Mouse (Mus musculus) neural tube, embryonic 11.5 days (tissue): ENCODE data around the gene Zmynd10. TPM values are rescaled to one million over a fixed set of nuclear protein-coding genes. Genes with fewer than 3 reads are reported as not detected.

ENCODE experiments used
- ATAC-seq: fragments of 200-750 bp; cut with Nextera tagmentation; 2 replicates; pipeline ENCODE4 v1.8.0; 2017; ENCODE audit warnings: moderate number of reproducible peaks, mild to moderate bottlenecking, moderate TSS enrichment, moderate library complexity; ENCODE audit not compliant: insufficient read depth, low FRiP score, low TSS enrichment
- DNase-seq: peaks from one replicate; pipeline ENCODE4 v3.0.0-alpha.2; 2015; ENCODE audit warnings: low spot score
- H3K27ac ChIP-seq: fragments of 300-500 bp; sonication (generic); 2 replicates; pipeline ENCODE4 v1.5.1; 2014; ENCODE audit warnings: low read depth, mild to moderate bottlenecking, low read length
- H3K27me3 ChIP-seq: fragments of 300-500 bp; sonication (generic); 2 replicates; pipeline ENCODE4 v1.6.1; 2014; ENCODE audit warnings: mild to moderate bottlenecking, low read length, mixed read lengths; ENCODE audit not compliant: control insufficient read depth, insufficient read depth
- H3K36me3 ChIP-seq: fragments of 300-500 bp; sonication (generic); 2 replicates; pipeline ENCODE4 v1.6.1; 2014; ENCODE audit warnings: mild to moderate bottlenecking, low read length, moderate library complexity, mixed read lengths; ENCODE audit not compliant: control insufficient read depth, insufficient read depth
- H3K4me1 ChIP-seq: fragments of 300-500 bp; sonication (generic); 2 replicates; pipeline ENCODE4 v1.6.1; 2014; ENCODE audit warnings: low read length, mixed read lengths; ENCODE audit not compliant: control insufficient read depth, insufficient read depth
- H3K4me2 ChIP-seq: fragments of 300-500 bp; sonication (generic); 2 replicates; pipeline ENCODE4 v1.6.1; 2014; ENCODE audit warnings: low read depth, mild to moderate bottlenecking, moderate library complexity
- H3K4me3 ChIP-seq: fragments of 300-500 bp; sonication (generic); 2 replicates; pipeline ENCODE4 v1.5.1; 2014; ENCODE audit warnings: low read depth, low read length
- H3K9ac ChIP-seq: fragments of 300-500 bp; sonication (generic); 2 replicates; pipeline ENCODE4 v1.6.1; 2014; ENCODE audit warnings: mild to moderate bottlenecking, low read length
- H3K9me3 ChIP-seq: fragments of 300-500 bp; sonication (generic); 2 replicates; pipeline ENCODE4 v1.6.1; 2016; ENCODE audit warnings: low read length; ENCODE audit not compliant: control insufficient read depth
- WGBS: fragments of 180-500 bp; shearing (Covaris S2); extraction: QIAGEN DNeasy Blood & Tissue Kit; methylation state at CpG from one replicate; pipeline ENCODE4 v1.1.7; 2014; 5-methylcytosine and 5-hydroxymethylcytosine counted together
- polyA plus RNA-seq: library from polyadenylated mRNA; unstranded; fragments of >200 nt; fragmentation: Nextera tagmentation; extraction: Ambion mirVana; gene quantifications from 2 replicates; pipeline ENCODE4 v1.2.1, GENCODE M21; 2014

Zmynd10 gene
- polyA plus RNA-seq, 1 experiment from 2014 or later, result 0.65 TPM

GRCm38 (mm10) chr9:107586974-107587832 lies 40.1 kb downstream of the Zmynd10 start, which contains the start of gene Ifrd2:
Gene Ifrd2 (plus strand): TSS chr9:107587642.
- ATAC-seq (peak; percentile 96), DNase-seq (peak; percentile 95)
- 13% methylated on average over 46 of the region's 46 CpGs for WGBS
- H3K4me3 ChIP-seq, result peak within 1 kb of the TSS; percentile 78
- peak within 1 kb of the TSS; percentile 57 for H3K9ac ChIP-seq
- peaks cover 8% of the 10 kb centered on the region for H3K36me3 ChIP-seq
- peaks cover 6% of the 10 kb centered on the region for H3K4me1 ChIP-seq
- H3K4me2 ChIP-seq, result peak within 1 kb of the TSS; percentile 89
- H3K27me3 ChIP-seq, result no peaks in the 10 kb centered on the region
- no peaks in the 10 kb centered on the region for H3K9me3 ChIP-seq
- peak within 1 kb of the TSS; percentile 53; the same call in 1 of the 2 replicates for H3K27ac ChIP-seq

GRCm38 (mm10) chr9:107587833-107588639 lies 40.9 kb downstream of the Zmynd10 start:
- peak; percentile 50 for ATAC-seq

GRCm38 (mm10) chr9:107590058-107590772 lies 43.1 kb downstream of the Zmynd10 start:
- H3K27me3 ChIP-seq, result no peaks in the 10 kb centered on the region
- H3K9ac ChIP-seq, result no peak overlapping the region
- no peak for ATAC-seq
- peaks cover 6% of the 10 kb centered on the region for H3K4me1 ChIP-seq
- H3K27ac ChIP-seq, result no peak overlapping the region
- no peak for DNase-seq
- peaks cover 14% of the 10 kb centered on the region for H3K36me3 ChIP-seq
- no peak overlapping the region for H3K4me3 ChIP-seq
- 90% methylated on average over 25 of the region's 25 CpGs for WGBS
- no peak overlapping the region for H3K4me2 ChIP-seq
- no peaks in the 10 kb centered on the region for H3K9me3 ChIP-seq

More at GRCm38 (mm10) chr9:107587833-107588639, 40.9 kb downstream of the Zmynd10 start:
- peak overlapping the region; percentile 89 for H3K4me2 ChIP-seq
- peak overlapping the region; percentile 53; the same call in 1 of the 2 replicates for H3K27ac ChIP-seq
- H3K9me3 ChIP-seq, result no peaks in the 10 kb centered on the region
- H3K4me1 ChIP-seq, result peaks cover 6% of the 10 kb centered on the region
- peak overlapping the region; percentile 78 for H3K4me3 ChIP-seq
- DNase-seq, result no peak
- H3K9ac ChIP-seq, result peak overlapping the region; percentile 57
- peaks cover 12% of the 10 kb centered on the region for H3K36me3 ChIP-seq
- no peaks in the 10 kb centered on the region for H3K27me3 ChIP-seq
- WGBS, result 6% methylated on average over 33 of the region's 33 CpGs

- H3K4me2 ChIP-seq, result no peak overlapping the region
- H3K27ac ChIP-seq, result no peak overlapping the region
- DNase-seq, result no peak
- no peaks in the 10 kb centered on the region for H3K27me3 ChIP-seq
- 94% methylated on average over 6 of the region's 6 CpGs for WGBS
- H3K9ac ChIP-seq, result no peak overlapping the region
- H3K4me3 ChIP-seq, result no peak overlapping the region
- no peak for ATAC-seq
- peaks cover 14% of the 10 kb centered on the region for H3K36me3 ChIP-seq
- no peaks in the 10 kb centered on the region for H3K9me3 ChIP-seq
- peaks cover 6% of the 10 kb centered on the region for H3K4me1 ChIP-seq
These were observed 43.6 kb downstream of the Zmynd10 start for GRCm38 (mm10) chr9:107590773-107591060.

- no peaks in the 10 kb centered on the region for H3K9me3 ChIP-seq
- no peak overlapping the region for H3K4me3 ChIP-seq
- peaks cover 14% of the 10 kb centered on the region for H3K36me3 ChIP-seq
- no peak overlapping the region for H3K4me2 ChIP-seq
- H3K27ac ChIP-seq, result no peak overlapping the region
- H3K4me1 ChIP-seq, result peaks cover 3% of the 10 kb centered on the region
- H3K27me3 ChIP-seq, result no peaks in the 10 kb centered on the region
- ATAC-seq (no peak), DNase-seq (no peak)
- 79% methylated on average over 11 of the region's 11 CpGs for WGBS
- no peak overlapping the region for H3K9ac ChIP-seq
These were observed 46.2 kb downstream of the Zmynd10 start for GRCm38 (mm10) chr9:107593101-107593976.

- H3K4me3 ChIP-seq, result no peak overlapping the region
- no peaks in the 10 kb centered on the region for H3K9me3 ChIP-seq
- no peaks in the 10 kb centered on the region for H3K27me3 ChIP-seq
- 67% methylated on average over 8 of the region's 8 CpGs for WGBS
- H3K27ac ChIP-seq, result no peak overlapping the region
- DNase-seq (no peak), ATAC-seq (no peak)
- no peak overlapping the region for H3K4me2 ChIP-seq
- H3K9ac ChIP-seq, result no peak overlapping the region
- no peaks in the 10 kb centered on the region for H3K4me1 ChIP-seq
- H3K36me3 ChIP-seq, result peaks cover 14% of the 10 kb centered on the region
These were observed 47.4 kb downstream of the Zmynd10 start for GRCm38 (mm10) chr9:107594281-107595062.

- 0 out of 2 replicates have a peak overlapping the region, but pooled peaks have one; percentile 14 for H3K27ac ChIP-seq
- DNase-seq, result no peak
- H3K36me3 ChIP-seq, result peaks cover 9% of the 10 kb centered on the region
- no peak overlapping the region for H3K4me2 ChIP-seq
- no peaks in the 10 kb centered on the region for H3K27me3 ChIP-seq
- no peaks in the 10 kb centered on the region for H3K9me3 ChIP-seq
- no peaks in the 10 kb centered on the region for H3K4me1 ChIP-seq
- H3K4me3 ChIP-seq, result no peak overlapping the region
- WGBS, result 94% methylated on average over 11 of the region's 11 CpGs
- no peak for ATAC-seq
- no peak overlapping the region for H3K9ac ChIP-seq
These were observed 49.8 kb downstream of the Zmynd10 start for GRCm38 (mm10) chr9:107596619-107597569.
